Mouse (Mus musculus) liver, postnatal 0 days (tissue): ENCODE results near the gene Nub1. TPM values are rescaled to one million over a fixed set of nuclear protein-coding genes. Genes with fewer than 3 reads are reported as not detected.
"Not testable (repeated sequence)": the region's sequence is repeated elsewhere in the genome, so short reads cannot be mapped to it uniquely, and the experiment has no call there.

Experiments
- ATAC-seq: fragments of 200-750 bp; cut with Nextera tagmentation; 2 replicates; pipeline ENCODE4 v1.8.0; 2017; ENCODE audit warnings: mild to moderate bottlenecking, moderate library complexity
- DNase-seq: peaks from one replicate; pipeline ENCODE4 v3.0.0-alpha.2; 2016
- H3K27ac ChIP-seq: fragments of 300-500 bp; sonication (generic); 2 replicates; pipeline ENCODE4 v1.5.1; 2014; ENCODE audit warnings: antibody characterized with exemption, moderate library complexity, mild to moderate bottlenecking, low read depth
- H3K27me3 ChIP-seq: fragments of 300-500 bp; sonication (generic); 2 replicates; pipeline ENCODE4 v1.6.1; 2014; ENCODE audit warnings: low read length, control low read depth, mixed read lengths; ENCODE audit not compliant: insufficient read depth
- H3K36me3 ChIP-seq: fragments of 300-500 bp; sonication (generic); replicated peaks from 2 replicates; pipeline ENCODE4 v1.6.1; 2014; ENCODE audit warnings: mild to moderate bottlenecking, control low read depth, low read length, moderate library complexity, mixed read lengths; ENCODE audit not compliant: insufficient read depth
- H3K4me1 ChIP-seq: fragments of 300-500 bp; sonication (generic); 2 replicates; pipeline ENCODE4 v1.6.1; 2014; ENCODE audit warnings: antibody characterized with exemption, mild to moderate bottlenecking, control low read depth; ENCODE audit not compliant: insufficient read depth
- H3K4me2 ChIP-seq: fragments of 300-500 bp; sonication (generic); 2 replicates; pipeline ENCODE4 v1.6.1; 2014; ENCODE audit warnings: low read depth, mild to moderate bottlenecking, low read length, moderate library complexity, mixed read lengths
- H3K4me3 ChIP-seq: fragments of 300-500 bp; sonication (generic); 2 replicates; pipeline ENCODE4 v1.5.1; 2014; ENCODE audit warnings: low read depth, low read length
- H3K9ac ChIP-seq: fragments of 300-500 bp; sonication (generic); replicated peaks from 2 replicates; pipeline ENCODE4 v1.6.1; 2014; ENCODE audit warnings: mild to moderate bottlenecking, moderate library complexity
- H3K9me3 ChIP-seq: fragments of 300-500 bp; sonication (generic); 2 replicates; pipeline ENCODE4 v1.6.1; 2016; ENCODE audit warnings: mild to moderate bottlenecking, control low read depth, low read length, mixed read lengths
- CTCF ChIP-seq: sonication (generic); IDR thresholded peaks from 2 replicates; pipeline ENCODE4 v1.5.1; 2016; ENCODE audit warnings: antibody characterized with exemption, low read depth
- EP300 ChIP-seq: IDR thresholded peaks from 2 replicates; pipeline ENCODE4 v1.6.1; 2016; ENCODE audit warnings: antibody characterized with exemption, low read depth, mild to moderate bottlenecking
- WGBS: fragments of 180-500 bp; shearing (Covaris S2); extraction: QIAGEN DNeasy Blood & Tissue Kit; methylation state at CpG from one replicate; pipeline ENCODE4 v1.1.7; 2014; ENCODE audit not compliant: insufficient replicate concordance; 5-methylcytosine and 5-hydroxymethylcytosine counted together
- polyA plus RNA-seq: library from polyadenylated mRNA; unstranded; fragments of >200 nt; fragmentation: Nextera tagmentation; extraction: Ambion mirVana; gene quantifications from 2 replicates; pipeline ENCODE4 v1.2.1, GENCODE M21; 2015

Nub1 gene
- polyA plus RNA-seq, 1 experiment from 2014 or later, result 12.0 TPM

DNA sequence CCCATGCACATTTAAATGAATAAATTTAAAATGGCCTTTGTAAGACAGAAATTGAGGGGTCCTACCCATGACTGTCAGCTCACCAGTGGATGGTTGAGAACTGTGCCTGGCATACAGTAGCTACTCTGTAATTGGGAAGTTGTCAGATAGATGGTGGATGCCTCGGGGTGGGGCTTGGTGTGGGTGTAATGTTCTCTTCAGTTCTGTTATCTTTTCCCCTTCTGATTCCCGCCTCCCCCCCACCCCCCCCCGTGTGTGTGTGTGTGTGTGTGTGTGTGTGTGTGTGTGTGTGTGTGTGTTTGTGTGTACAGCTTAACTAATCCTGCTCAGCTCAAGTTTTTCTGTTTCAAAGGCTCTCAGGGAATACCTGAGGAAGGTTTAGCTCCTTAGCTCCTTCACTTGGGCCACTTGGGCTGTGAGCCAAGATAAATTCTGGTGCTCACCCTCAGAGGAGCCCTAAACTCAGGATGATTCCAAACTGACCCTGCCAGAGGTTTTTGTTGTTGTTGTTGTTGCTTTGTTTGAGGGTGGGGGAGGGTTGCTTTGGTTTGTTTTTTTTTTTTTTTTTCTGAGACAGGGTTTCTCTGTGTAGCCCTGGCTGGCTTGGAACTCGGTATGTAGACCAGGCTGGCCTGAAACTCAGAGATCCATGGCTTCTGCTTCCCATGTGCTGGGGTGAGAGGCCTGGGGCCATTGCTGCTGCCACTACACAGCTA, 25.5 kb upstream of the Nub1 start:
- Histone ChIP-seq H3K9ac (no peak overlapping the region), H3K4me2 (no peak overlapping the region), H3K36me3 (no peaks in the 10 kb centered on the region), H3K4me3 (no peak overlapping the region), H3K27me3 (no peaks in the 10 kb centered on the region), H3K27ac (no peak overlapping the region), H3K9me3 (no peaks in the 10 kb centered on the region), H3K4me1 (no peaks in the 10 kb centered on the region)
- ATAC-seq, result no peak
- 62% methylated on average over 3 of the region's 4 CpGs for WGBS
- DNase-seq, result no peak
- TF ChIP-seq EP300 (no peak), CTCF (no peak)

DNA sequence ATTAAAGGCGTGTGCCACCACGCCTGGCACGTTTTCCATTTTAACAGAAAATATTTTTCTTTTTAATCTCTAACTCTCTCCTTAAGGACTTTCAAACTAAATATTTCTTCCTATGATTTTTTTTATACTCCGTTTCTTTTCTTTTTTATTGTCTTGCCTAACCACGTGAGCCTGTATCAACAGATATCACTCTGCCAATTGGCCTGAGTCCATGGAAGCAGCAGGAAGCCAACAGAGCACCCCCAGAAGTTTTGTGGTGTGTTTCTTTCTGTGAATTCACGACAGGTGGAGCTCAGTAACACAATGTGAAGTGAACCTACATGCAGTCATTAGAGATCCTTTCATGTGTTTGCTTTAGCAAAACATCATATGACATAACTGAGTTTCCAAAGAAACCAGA, 23.9 kb upstream of the Nub1 start:
- DNase-seq (no peak), ATAC-seq (no peak)
- no peaks in the 10 kb centered on the region for H3K4me1 ChIP-seq
- H3K36me3 ChIP-seq, result no peaks in the 10 kb centered on the region
- no peak overlapping the region for H3K4me3 ChIP-seq
- no peaks in the 10 kb centered on the region; the same call in 1 of the 2 replicates for H3K9me3 ChIP-seq
- H3K9ac ChIP-seq, result no peak overlapping the region
- no peaks in the 10 kb centered on the region for H3K27me3 ChIP-seq
- no peak overlapping the region for H3K4me2 ChIP-seq
- 65% methylated on average over 6 of the region's 6 CpGs for WGBS
- TF ChIP-seq EP300 (no peak), CTCF (no peak)
- H3K27ac ChIP-seq, result no peak overlapping the region

- Histone ChIP-seq H3K4me2 (no peak overlapping the region), H3K27ac (no peak overlapping the region), H3K27me3 (no peaks in the 10 kb centered on the region), H3K36me3 (no peaks in the 10 kb centered on the region), H3K4me1 (no peaks in the 10 kb centered on the region), H3K9ac (no peak overlapping the region), H3K9me3 (no peaks in the 10 kb centered on the region), H3K4me3 (no peak overlapping the region)
- DNase-seq, result peak; percentile 81
- TF ChIP-seq EP300, result no peak
- peak; percentile 91 for TF ChIP-seq CTCF
- 0 out of 2 replicates have a peak, but pooled peaks have one; percentile 45 for ATAC-seq
- 24% methylated on average over 4 of the region's 4 CpGs for WGBS
Observed at GRCm38 (mm10) chr5:24674238-24674637, 11.1 kb upstream of the Nub1 start.

GRCm38 (mm10) chr5:24681436-24681835, 3.9 kb upstream of the Nub1 start:
- WGBS, result 38% methylated on average over 1 of the region's 1 CpGs
- TF ChIP-seq EP300 (no peak), CTCF (no peak)
- H3K27ac ChIP-seq, result no peak overlapping the region

GRCm38 (mm10) chr5:24684578-24685365, 560 bp upstream of the Nub1 start:
- Histone ChIP-seq H3K9me3 (no peaks in the 10 kb centered on the region), H3K4me1 (peaks cover 17% of the 10 kb centered on the region), H3K9ac (peak overlapping the region; percentile 49), H3K27ac (peak overlapping the region; percentile 84), H3K4me2 (peak overlapping the region; percentile 70), H3K36me3 (peaks cover 6% of the 10 kb centered on the region), H3K27me3 (no peaks in the 10 kb centered on the region), H3K4me3 (peak overlapping the region; percentile 100)
- ATAC-seq (peak; percentile 4; the same call in 1 of the 2 replicates), DNase-seq (no peak)
- TF ChIP-seq EP300 (no peak), CTCF (no peak)
- WGBS, result 24% methylated on average over 16 of the region's 16 CpGs

More at GRCm38 (mm10) chr5:24681436-24681835, 3.9 kb upstream of the Nub1 start:
- ATAC-seq (no peak), DNase-seq (no peak)
- H3K4me3 ChIP-seq, result no peak overlapping the region
- 0 out of 2 replicates have a peak, but pooled peaks cover 2% of the 10 kb centered on the region for H3K4me1 ChIP-seq
- H3K27me3 ChIP-seq, result no peaks in the 10 kb centered on the region
- no peak overlapping the region for H3K4me2 ChIP-seq
- no peaks in the 10 kb centered on the region for H3K36me3 ChIP-seq
- H3K9ac ChIP-seq, result no peak overlapping the region
- H3K9me3 ChIP-seq, result no peaks in the 10 kb centered on the region

GRCm38 (mm10) chr5:24686176-24686575, 844 bp downstream of the Nub1 start:
- WGBS, result under 1% methylated on average over 15 of the region's 15 CpGs

DNA sequence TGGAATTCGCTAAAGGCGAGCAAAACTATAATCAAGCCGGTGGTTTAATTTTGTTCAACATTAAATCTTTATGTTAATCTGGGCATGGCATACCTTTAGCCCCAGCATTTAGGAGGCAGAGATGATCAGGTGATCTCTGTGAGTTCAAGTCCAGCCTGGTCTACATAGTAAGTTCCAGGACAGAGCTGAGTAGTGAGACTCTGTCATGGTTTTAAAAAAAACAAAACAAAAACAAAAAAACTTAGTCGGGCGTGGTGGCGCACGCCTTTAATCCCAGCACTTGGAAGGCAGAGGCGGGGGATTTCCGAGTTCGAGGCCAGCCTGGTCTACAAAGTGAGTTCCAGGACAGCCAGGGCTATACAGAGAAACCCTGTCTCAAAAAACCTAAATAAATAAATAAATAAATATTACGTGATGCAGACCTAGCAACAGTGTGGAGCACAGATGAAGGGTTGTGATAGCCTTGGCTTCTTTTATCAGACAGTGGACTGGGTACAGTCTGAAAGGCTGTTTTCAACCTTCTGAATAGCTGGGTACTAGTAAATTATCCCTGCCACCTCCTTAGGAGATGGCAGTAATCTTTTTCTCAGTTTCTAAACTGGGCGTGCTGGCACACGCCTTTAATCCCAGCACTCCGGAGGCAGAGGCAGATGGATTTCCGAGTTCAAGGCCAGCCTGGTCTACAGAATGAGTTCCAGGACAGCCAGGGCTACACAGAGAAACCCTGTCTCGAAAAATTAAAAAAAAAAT, 1.5 kb downstream of the Nub1 start:
- not testable (repeated sequence) for H3K27me3 ChIP-seq, DNase-seq, H3K9me3 ChIP-seq, ATAC-seq
- WGBS, result 66% methylated on average over 16 of the region's 16 CpGs
- Histone ChIP-seq H3K4me3 (peak overlapping the region; percentile 100), H3K4me1 (peaks cover 17% of the 10 kb centered on the region), H3K9ac (peak overlapping the region; percentile 98), H3K27ac (peak overlapping the region; percentile 100), H3K36me3 (peaks cover 24% of the 10 kb centered on the region), H3K4me2 (peak overlapping the region; percentile 72)

More at GRCm38 (mm10) chr5:24686176-24686575, 844 bp downstream of the Nub1 start:
- H3K4me1 ChIP-seq, result peaks cover 17% of the 10 kb centered on the region
- H3K4me2 ChIP-seq, result peak overlapping the region; percentile 72
- no peaks in the 10 kb centered on the region for H3K9me3 ChIP-seq
- no peaks in the 10 kb centered on the region for H3K27me3 ChIP-seq
- peak overlapping the region; percentile 98 for H3K9ac ChIP-seq
- peaks cover 20% of the 10 kb centered on the region for H3K36me3 ChIP-seq
- peak overlapping the region; percentile 100 for H3K27ac ChIP-seq
- peak; percentile 12 for ATAC-seq
- DNase-seq, result no peak
- TF ChIP-seq EP300 (no peak), CTCF (no peak)
- peak overlapping the region; percentile 100 for H3K4me3 ChIP-seq
